Mouse (Mus musculus) bone marrow, adult 2 months (tissue): Measurements from ENCODE around the gene Ppfibp2.

ENCODE experiments used
- CTCF ChIP-seq: fragments of 200-500 bp; IDR thresholded peaks from 2 replicates; pipeline ENCODE4 v1.5.1; 2011; ENCODE audit warnings: low read length, control low read depth; ENCODE audit not compliant: control insufficient read depth, insufficient read depth
- POLR2A ChIP-seq: fragments of 200-500 bp; IDR thresholded peaks from 2 replicates; pipeline ENCODE4 v1.6.1; 2011; ENCODE audit warnings: low read depth, mild to moderate bottlenecking, control low read depth, low read length, borderline replicate concordance; ENCODE audit not compliant: control insufficient read depth

GRCm38 (mm10) chr7:107738726-107739125 is 143.7 kb downstream of the Ppfibp2 start:
- TF ChIP-seq POLR2A (no peak), CTCF (no peak)
